Mouse (Mus musculus): ENCODE data around the gene Bclaf1.

Bclaf1 gene

GRCm38 (mm10) chr10:20311918-20312735 lies at the start of gene Bclaf1:
Bclaf1 (plus strand) TSS chr10:20312469.
- in situ Hi-C loops (cut with MboI, MseI), result no loop called here

DNA sequence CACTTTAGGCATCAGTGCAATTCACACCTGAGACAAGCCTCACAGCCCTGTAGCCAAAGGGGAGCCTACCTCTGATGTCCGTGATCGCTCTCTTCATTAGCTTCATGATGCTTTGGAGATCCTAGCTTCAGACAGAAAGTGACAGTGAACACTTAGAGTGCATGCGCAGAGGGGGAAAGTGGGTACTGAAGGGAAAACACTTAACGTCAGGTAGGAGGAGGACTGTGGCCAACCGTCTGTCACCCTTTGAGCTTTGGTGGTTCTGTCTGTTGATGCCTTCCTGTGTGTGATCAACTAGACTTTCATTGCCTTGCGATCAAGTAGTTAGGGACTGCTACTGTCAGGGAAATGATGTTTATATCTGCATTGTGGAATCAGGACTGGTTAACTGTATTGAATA lies 49.4 kb upstream of the Bclaf1 start:
- in situ Hi-C loops (cut with MboI, MseI), result no loop called here

DNA sequence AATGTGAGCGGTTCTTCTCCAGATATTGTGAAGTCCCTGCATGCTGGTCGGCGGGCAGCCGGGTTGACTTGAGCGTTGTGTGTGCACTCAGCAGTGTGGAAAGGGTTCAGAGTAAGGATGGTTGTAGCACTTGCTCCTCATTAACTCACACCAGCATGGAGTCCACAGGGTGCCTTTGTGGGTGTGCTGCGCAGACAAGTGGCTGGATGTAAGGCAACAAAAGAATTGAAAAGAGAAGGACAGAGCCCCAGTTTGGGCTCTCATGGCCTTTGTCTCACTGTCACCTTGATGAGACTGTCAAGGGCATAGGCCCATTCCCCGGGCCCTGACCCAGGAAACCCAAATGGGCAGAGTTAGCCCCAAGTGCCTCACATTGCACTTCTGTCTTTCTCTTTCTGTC lies 47.8 kb upstream of the Bclaf1 start:
- in situ Hi-C loops (cut with MboI, MseI), result no loop called here

GRCm38 (mm10) chr10:20267032-20267431 lies 45.2 kb upstream of the Bclaf1 start:
- in situ Hi-C loops (cut with MboI, MseI), result no loop called here

GRCm38 (mm10) chr10:20268945-20269344 lies 43.3 kb upstream of the Bclaf1 start:
- in situ Hi-C loops (cut with MboI, MseI), result no loop called here

GRCm38 (mm10) chr10:20272380-20272779 lies 39.9 kb upstream of the Bclaf1 start:
- in situ Hi-C loops (cut with MboI, MseI), result no loop called here

- in situ Hi-C loops (cut with MboI, MseI), result no loop called here
Observed at GRCm38 (mm10) chr10:20273278-20273677, 39.0 kb upstream of the Bclaf1 start.

DNA sequence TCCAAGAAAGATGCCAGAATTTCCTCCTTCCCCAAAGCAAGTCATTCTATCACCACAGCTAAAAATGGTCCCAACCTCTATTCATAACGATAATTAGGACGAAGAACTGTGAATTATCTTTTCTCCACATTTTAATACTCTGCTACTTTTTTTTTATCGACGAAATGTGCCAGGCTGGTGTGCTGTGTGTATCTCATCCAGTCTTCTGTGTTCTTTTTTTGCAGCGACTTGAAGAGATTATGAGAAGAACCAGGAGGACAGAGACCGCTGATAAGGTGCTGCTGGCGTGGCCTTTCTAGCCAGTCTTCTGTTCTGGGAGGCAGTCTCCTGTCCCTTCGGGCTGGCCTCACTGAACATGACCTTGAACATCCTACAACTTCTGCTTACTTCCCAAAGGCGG lies 38.2 kb upstream of the Bclaf1 start:
- in situ Hi-C loops (cut with MboI, MseI), result no loop called here

DNA sequence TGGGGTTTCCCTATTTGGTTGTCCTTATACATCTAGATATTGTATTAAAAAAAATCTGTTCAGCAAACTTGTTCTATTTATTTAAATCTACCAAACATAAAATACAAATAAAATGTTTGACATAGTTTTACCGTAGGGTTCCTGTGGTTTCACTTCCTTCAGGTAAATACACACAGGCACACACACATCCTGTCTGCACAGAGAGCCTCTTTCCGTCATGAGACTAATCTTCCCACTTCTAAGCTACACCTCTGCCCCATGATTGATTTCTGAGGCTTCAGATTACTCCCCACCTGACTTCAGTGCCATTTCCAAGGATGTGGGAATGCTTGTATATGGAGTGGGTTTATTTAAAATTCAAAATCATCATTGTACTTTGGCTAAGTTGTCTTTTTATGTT lies 30.8 kb upstream of the Bclaf1 start:
- in situ Hi-C loops (cut with MboI, MseI), result no loop called here

- in situ Hi-C loops (cut with MboI, MseI), result no loop called here
Observed at GRCm38 (mm10) chr10:20285289-20285975, 26.8 kb upstream of the Bclaf1 start.

DNA sequence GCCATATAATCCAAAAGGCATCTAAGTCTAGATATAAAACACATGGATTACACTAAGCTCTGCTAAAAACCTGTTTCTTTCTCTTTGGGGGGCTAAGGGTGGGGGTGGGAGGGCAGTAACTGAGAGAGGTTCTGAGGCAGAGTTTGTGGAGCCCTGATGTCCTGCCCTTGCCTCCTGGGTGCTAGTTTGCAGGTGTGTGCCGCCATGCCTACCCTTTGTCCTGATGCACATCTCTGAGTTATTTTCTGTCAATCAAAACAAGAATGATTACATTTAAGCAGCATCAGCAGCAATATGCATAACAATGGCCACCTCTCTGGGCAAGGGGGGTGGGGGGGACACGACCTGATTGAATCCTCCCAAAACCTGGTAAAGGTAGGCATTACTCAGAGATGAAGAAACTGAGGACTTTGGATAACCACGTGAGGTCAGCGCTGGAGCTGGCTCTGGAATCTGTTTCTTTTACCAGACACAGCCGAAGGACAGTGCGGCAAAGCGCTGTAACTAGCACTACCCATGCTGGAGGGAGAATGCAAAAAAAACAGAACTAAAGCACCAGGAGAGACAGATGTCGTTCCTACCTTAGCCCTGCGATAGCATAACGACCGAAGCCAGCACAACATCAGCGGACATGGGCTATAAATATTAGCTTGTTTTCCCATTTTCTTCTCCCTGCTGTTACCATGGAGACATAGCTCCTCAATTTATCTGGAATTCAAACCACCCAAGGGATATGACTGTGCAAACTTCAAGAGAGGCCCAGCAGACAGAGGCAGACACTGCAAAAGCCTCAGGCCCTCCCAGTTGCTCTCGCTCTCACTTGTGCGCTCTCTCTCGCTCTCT lies 26.1 kb upstream of the Bclaf1 start:
- in situ Hi-C loops (cut with MboI, MseI), result no loop called here

- in situ Hi-C loops (cut with MboI, MseI), result no loop called here
Observed at GRCm38 (mm10) chr10:20287369-20287768, 24.9 kb upstream of the Bclaf1 start.

DNA sequence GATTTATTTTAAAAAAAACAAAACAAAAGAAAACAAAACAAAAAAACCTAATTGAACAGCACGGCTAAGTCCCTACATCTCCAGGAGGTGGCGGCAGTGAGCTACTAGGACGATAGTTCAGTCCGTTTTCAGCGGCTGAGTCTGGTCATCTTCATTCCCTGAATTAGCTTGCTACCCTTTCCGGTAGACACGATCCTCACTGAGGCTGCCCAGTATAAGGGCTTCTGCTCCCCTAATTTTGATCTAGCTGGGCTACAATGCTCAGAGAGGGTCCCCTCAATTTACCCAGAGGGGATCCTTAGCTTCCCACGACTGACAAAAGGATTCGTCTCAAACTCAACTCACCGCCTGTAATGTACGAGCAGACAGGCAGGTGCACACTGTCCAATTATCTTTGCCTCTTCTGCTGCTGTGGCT lies 21.8 kb upstream of the Bclaf1 start:
- in situ Hi-C loops (cut with MboI, MseI), result no loop called here

DNA sequence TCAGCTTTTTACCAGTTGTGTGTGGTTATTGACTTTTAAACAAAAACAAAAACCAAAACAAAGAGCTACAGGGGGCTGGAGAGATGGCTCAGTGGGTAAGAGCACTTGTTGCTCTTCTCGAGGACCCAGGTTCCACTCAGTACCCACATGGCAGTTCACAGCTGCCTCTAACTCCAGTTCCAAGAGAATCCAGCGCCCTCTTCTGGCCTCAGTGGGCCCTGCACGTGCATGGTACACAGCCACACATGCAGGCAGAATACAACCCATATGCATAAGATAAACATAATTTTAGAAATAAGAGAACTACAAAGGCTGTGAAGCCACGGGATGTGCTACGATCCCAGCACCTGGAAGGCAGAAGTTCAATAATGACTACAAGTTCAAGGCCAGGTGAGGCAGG lies 16.3 kb upstream of the Bclaf1 start:
- in situ Hi-C loops (cut with MboI, MseI), result no loop called here

GRCm38 (mm10) chr10:20298152-20298920 lies 13.9 kb upstream of the Bclaf1 start:
- in situ Hi-C loops (cut with MboI, MseI), result no loop called here

DNA sequence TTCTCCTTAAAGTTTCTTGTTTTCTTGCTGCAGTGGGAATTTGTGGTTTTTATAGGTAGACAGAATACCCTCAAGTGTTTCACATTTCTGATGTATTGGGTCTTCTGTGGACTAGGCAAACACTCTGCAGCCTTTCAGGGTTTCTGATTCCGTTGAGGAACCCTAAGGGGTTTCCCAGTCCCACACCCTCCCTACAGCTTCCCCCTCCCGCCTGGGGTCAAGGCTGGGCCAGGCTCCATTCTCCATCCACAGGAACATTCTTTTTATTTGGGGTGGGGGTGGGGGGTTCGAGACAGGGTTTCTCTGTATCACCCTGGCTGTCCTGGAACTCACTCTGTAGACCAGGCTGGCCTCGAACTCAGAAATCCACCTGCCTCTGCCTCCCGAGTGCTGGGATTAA lies 13.2 kb upstream of the Bclaf1 start:
- in situ Hi-C loops (cut with MboI, MseI), result no loop called here

GRCm38 (mm10) chr10:20310969-20311769 lies 1.1 kb upstream of the Bclaf1 start:
- in situ Hi-C loops (cut with MboI, MseI), result no loop called here

DNA sequence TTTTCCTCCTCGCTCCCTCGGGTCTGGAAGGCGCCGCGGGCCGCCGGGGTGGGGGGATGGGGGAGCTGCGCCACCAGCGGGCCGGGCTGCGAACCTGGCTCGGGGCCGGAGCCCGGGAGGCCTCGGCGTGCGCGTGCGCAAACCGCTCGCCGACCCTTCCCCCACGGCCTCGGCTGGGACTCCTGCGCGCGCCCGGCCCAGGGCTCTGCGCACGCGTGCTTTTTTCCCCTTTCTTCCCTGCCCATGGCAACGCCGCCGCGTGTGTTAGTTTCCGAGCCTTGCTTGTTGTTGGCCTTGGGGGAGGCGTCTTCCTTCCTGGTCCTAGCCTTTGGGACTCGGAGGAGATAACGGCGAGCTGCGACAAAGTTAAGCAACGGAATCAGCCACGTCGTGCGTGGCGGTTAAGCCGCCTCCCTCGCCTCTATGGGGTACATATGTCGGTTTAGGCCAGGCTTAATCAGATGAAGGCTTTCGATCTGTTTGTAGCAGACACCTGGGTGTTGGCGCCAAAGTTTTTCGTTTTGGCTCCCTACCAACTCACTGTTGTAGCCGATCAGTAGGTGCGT lies 550 bp downstream of the Bclaf1 start:
- in situ Hi-C loops (cut with MboI, MseI), result no loop called here

GRCm38 (mm10) chr10:20313447-20313846 lies 1.2 kb downstream of the Bclaf1 start:
- in situ Hi-C loops (cut with MboI, MseI), result no loop called here

GRCm38 (mm10) chr10:20313941-20314340 lies 1.7 kb downstream of the Bclaf1 start:
- in situ Hi-C loops (cut with MboI, MseI), result no loop called here
